Mouse (Mus musculus): Measurements from ENCODE around the gene Eif5a.

Eif5a gene

GRCm38 (mm10) chr11:69938401-69938979 is 16.7 kb upstream of the Eif5a start:
- H3K4me3 ChIP-seq (replicated peaks; ENCODE audit: low read length): no peak overlapping the region
- TF ChIP-seq CTCF (conservative IDR thresholded peaks at IDR 0.05; ENCODE audit: low read length): no peak
- TF ChIP-seq POU5F1 (IDR thresholded peaks at IDR 0.05; ENCODE audit: borderline replicate concordance, low read length): no peak
- no peak for TF ChIP-seq NANOG (IDR thresholded peaks at IDR 0.05; ENCODE audit: borderline replicate concordance, low read length)
- peaks cover 65% of the 10 kb centered on the region for H3K27me3 ChIP-seq (ENCODE audit: insufficient read depth, low read length)
- peaks cover 7% of the 10 kb centered on the region for H3K36me3 ChIP-seq (ENCODE audit: insufficient read depth, low read length)
- H3K4me1 ChIP-seq (replicated peaks; ENCODE audit: low read depth, low read length): peaks cover 73% of the 10 kb centered on the region
- H3K9me3 ChIP-seq (ENCODE audit: low read length): no peaks in the 10 kb centered on the region

GRCm38 (mm10) chr11:69937834-69938233 is 16.1 kb upstream of the Eif5a start:
- H3K27me3 ChIP-seq (ENCODE audit: insufficient read depth, low read length): peaks cover 61% of the 10 kb centered on the region
- peaks cover 66% of the 10 kb centered on the region for H3K4me1 ChIP-seq (replicated peaks; ENCODE audit: low read depth, low read length)
- H3K9me3 ChIP-seq (ENCODE audit: low read length): no peaks in the 10 kb centered on the region
- no peak overlapping the region for H3K4me3 ChIP-seq (replicated peaks; ENCODE audit: low read length)
- peaks cover 7% of the 10 kb centered on the region for H3K36me3 ChIP-seq (ENCODE audit: insufficient read depth, low read length)
- TF ChIP-seq CTCF (conservative IDR thresholded peaks at IDR 0.05; ENCODE audit: low read length): no peak

GRCm38 (mm10) chr11:69937385-69937784 is 15.6 kb upstream of the Eif5a start:
- H3K36me3 ChIP-seq (ENCODE audit: insufficient read depth, low read length): peaks cover 7% of the 10 kb centered on the region
- H3K4me3 ChIP-seq (replicated peaks; ENCODE audit: low read length): no peak overlapping the region
- H3K27me3 ChIP-seq (ENCODE audit: insufficient read depth, low read length): peaks cover 58% of the 10 kb centered on the region
- peaks cover 62% of the 10 kb centered on the region for H3K4me1 ChIP-seq (replicated peaks; ENCODE audit: low read depth, low read length)
- no peak for TF ChIP-seq POU5F1 (IDR thresholded peaks at IDR 0.05; ENCODE audit: borderline replicate concordance, low read length)
- no peak for TF ChIP-seq NANOG (IDR thresholded peaks at IDR 0.05; ENCODE audit: borderline replicate concordance, low read length)
- no peak for TF ChIP-seq CTCF (conservative IDR thresholded peaks at IDR 0.05; ENCODE audit: low read length)
- no peaks in the 10 kb centered on the region for H3K9me3 ChIP-seq (ENCODE audit: low read length)

- Histone ChIP-seq H3K9me3 (ENCODE audit: low read length) (no peaks in the 10 kb centered on the region), H3K36me3 (ENCODE audit: insufficient read depth, low read length) (peaks cover 7% of the 10 kb centered on the region), H3K4me3 (replicated peaks; ENCODE audit: low read length) (peak overlapping the region; percentile 80), H3K4me1 (replicated peaks; ENCODE audit: low read depth, low read length) (peaks cover 61% of the 10 kb centered on the region), H3K27me3 (ENCODE audit: insufficient read depth, low read length) (peaks cover 58% of the 10 kb centered on the region)
- no peak for TF ChIP-seq NANOG (IDR thresholded peaks at IDR 0.05; ENCODE audit: borderline replicate concordance, low read length)
- TF ChIP-seq CTCF (conservative IDR thresholded peaks at IDR 0.05; ENCODE audit: low read length): no peak
- TF ChIP-seq POU5F1 (IDR thresholded peaks at IDR 0.05; ENCODE audit: borderline replicate concordance, low read length): no peak
These were observed 15.1 kb upstream of the Eif5a start for GRCm38 (mm10) chr11:69936714-69937347.

- peaks cover 58% of the 10 kb centered on the region for H3K27me3 ChIP-seq (ENCODE audit: insufficient read depth, low read length)
- TF ChIP-seq POU5F1 (IDR thresholded peaks at IDR 0.05; ENCODE audit: borderline replicate concordance, low read length): no peak
- TF ChIP-seq CTCF (conservative IDR thresholded peaks at IDR 0.05; ENCODE audit: low read length): no peak
- no peak for TF ChIP-seq NANOG (IDR thresholded peaks at IDR 0.05; ENCODE audit: borderline replicate concordance, low read length)
These were observed 14.4 kb upstream of the Eif5a start for GRCm38 (mm10) chr11:69936156-69936555.

GRCm38 (mm10) chr11:69935137-69935879 is 13.6 kb upstream of the Eif5a start, which contains the start of gene Ybx2:
Ybx2 (plus strand) TSS chr11:69935796.
- H3K27me3 ChIP-seq (ENCODE audit: insufficient read depth, low read length): peaks cover 50% of the 10 kb centered on the region
- H3K9me3 ChIP-seq (ENCODE audit: low read length): no peaks in the 10 kb centered on the region
- TF ChIP-seq NANOG (IDR thresholded peaks at IDR 0.05; ENCODE audit: borderline replicate concordance, low read length): no peak
- no peak for TF ChIP-seq CTCF (conservative IDR thresholded peaks at IDR 0.05; ENCODE audit: low read length)
- H3K4me3 ChIP-seq (replicated peaks; ENCODE audit: low read length): peak within 1 kb of the TSS; percentile 80
- H3K36me3 ChIP-seq (ENCODE audit: insufficient read depth, low read length): peaks cover 1% of the 10 kb centered on the region; the same call in 1 of the 2 replicates
- H3K4me1 ChIP-seq (replicated peaks; ENCODE audit: low read depth, low read length): peaks cover 53% of the 10 kb centered on the region

More at GRCm38 (mm10) chr11:69936156-69936555, 14.4 kb upstream of the Eif5a start:
- H3K4me1 ChIP-seq (replicated peaks; ENCODE audit: low read depth, low read length): peaks cover 61% of the 10 kb centered on the region
- H3K4me3 ChIP-seq (replicated peaks; ENCODE audit: low read length): peak overlapping the region; percentile 80
- H3K9me3 ChIP-seq (ENCODE audit: low read length): no peaks in the 10 kb centered on the region
- peaks cover 7% of the 10 kb centered on the region for H3K36me3 ChIP-seq (ENCODE audit: insufficient read depth, low read length)

GRCm38 (mm10) chr11:69934681-69935080 is 12.9 kb upstream of the Eif5a start:
- no peaks in the 10 kb centered on the region for H3K36me3 ChIP-seq (ENCODE audit: insufficient read depth, low read length)
- H3K9me3 ChIP-seq (ENCODE audit: low read length): no peaks in the 10 kb centered on the region
- TF ChIP-seq POU5F1 (IDR thresholded peaks at IDR 0.05; ENCODE audit: borderline replicate concordance, low read length): no peak
- H3K27me3 ChIP-seq (ENCODE audit: insufficient read depth, low read length): peaks cover 46% of the 10 kb centered on the region
- H3K4me1 ChIP-seq (replicated peaks; ENCODE audit: low read depth, low read length): peaks cover 46% of the 10 kb centered on the region
- H3K4me3 ChIP-seq (replicated peaks; ENCODE audit: low read length): peak overlapping the region; percentile 80; the same call in 1 of the 2 replicates

GRCm38 (mm10) chr11:69934169-69934568 is 12.4 kb upstream of the Eif5a start:
- H3K9me3 ChIP-seq (ENCODE audit: low read length): no peaks in the 10 kb centered on the region

More at GRCm38 (mm10) chr11:69934169-69934568, 12.4 kb upstream of the Eif5a start:
- no peak for TF ChIP-seq NANOG (IDR thresholded peaks at IDR 0.05; ENCODE audit: borderline replicate concordance, low read length)
- no peak for TF ChIP-seq POU5F1 (IDR thresholded peaks at IDR 0.05; ENCODE audit: borderline replicate concordance, low read length)
- peak; percentile 59 for TF ChIP-seq CTCF (conservative IDR thresholded peaks at IDR 0.05; ENCODE audit: low read length)
- 0 out of 2 replicates have a peak overlapping the region, but pooled peaks have one; percentile 5 for H3K4me3 ChIP-seq (replicated peaks; ENCODE audit: low read length)
- peaks cover 41% of the 10 kb centered on the region for H3K27me3 ChIP-seq (ENCODE audit: insufficient read depth, low read length)
- H3K36me3 ChIP-seq (ENCODE audit: insufficient read depth, low read length): no peaks in the 10 kb centered on the region
- H3K4me1 ChIP-seq (replicated peaks; ENCODE audit: low read depth, low read length): peaks cover 41% of the 10 kb centered on the region
